Mouse (Mus musculus): ENCODE results near the gene Treml1.

The Treml1 gene

DNA sequence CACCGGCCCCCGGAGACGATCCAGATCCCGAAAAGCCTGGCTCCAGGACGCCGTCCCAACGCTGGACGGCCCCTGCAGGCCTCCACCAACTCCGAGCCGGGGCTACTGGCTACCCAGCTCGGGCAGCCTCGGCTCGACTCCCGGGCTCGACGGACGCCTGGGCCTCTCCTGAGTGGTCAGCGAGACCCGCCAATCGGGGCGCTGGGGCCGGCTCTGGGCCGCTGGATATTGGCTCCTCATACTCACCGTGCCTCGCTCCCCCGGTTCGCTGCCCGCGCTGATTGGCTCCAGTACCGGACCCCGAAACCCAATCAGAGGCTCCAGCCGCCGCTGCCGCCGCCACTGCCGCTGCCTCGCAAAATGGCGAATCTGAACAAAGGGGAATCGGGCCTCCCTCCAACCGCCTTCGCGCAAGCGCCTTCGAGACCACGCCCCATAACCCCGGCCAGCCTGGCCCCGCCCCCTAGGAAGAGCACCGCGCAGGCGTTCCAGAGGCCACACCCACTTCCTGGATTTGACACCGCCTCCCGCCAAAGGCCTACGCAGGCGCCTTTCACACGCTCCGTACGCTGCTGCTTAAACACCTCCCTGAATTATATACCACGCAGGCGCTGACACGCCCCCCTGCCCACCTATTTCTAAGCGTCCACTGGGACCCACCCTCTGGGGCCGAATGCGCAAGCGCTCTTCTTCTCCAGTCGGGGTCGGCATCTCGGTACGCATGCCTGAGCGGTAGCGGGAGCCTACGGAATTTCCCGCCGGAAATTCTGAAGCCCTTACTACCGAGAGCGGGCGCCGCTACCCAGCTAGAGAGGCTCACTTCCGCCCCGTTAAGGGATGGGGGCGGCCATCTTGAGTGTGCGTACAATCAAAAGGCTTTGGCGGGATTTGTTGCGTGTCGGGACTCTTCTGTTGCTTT is 49.9 kb downstream of the Treml1 start, which contains the start of the genes Nfya and Oard1:
Gene Nfya, minus strand, starts transcription at position 527 of the 919 bp plus-strand sequence.
Gene Oard1, plus strand, starts transcription at position 635 of the 919 bp plus-strand sequence.
- peak; percentile 99 for DNase-seq (ENCODE audit: low spot score in 2 of 2)

DNA sequence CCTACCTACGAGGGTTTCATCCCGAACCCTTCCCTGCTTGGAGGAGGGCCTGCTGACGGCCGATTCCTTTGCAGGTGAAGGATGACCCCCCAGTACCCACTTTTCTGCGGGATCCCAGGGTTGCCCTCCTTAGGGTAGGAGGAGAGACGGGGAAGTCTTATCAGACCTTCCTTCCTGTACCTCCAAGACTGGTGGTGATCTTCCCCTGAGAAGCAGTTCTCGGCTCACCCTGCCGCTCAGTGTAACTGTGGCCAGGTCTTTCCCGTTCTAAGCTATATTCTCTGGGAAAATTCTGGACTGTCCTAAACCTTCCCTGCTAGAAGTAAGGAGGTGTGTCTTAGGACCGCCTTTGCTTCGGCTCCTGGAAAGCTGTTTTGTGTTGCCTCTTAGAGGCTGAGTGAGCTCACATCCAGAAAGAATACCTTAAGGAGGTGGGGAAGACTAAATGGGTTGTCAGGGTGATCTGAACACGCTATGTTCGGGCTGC is 50.6 kb downstream of the Treml1 start:
- DNase-seq (ENCODE audit: low spot score in 2 of 2), result no peak

DNA sequence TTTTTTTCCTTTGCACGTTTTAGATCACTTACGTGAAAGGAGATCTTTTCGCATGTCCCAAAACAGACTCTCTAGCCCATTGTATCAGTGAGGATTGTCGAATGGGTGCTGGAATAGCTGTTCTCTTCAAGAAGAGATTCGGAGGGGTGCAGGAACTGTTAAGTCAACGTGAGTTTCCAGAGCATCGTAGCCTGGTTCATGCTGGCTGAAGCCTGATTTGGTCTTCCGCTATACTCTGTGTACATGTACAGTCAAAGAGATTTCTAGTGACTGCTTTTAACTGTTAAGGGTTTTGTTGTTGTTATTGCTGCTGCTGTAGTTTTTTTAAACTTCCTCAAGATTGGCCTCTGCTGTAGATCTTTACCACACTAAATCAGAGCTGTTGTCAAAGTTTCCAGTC is 51.5 kb downstream of the Treml1 start:
- DNase-seq (ENCODE audit: low spot score in 2 of 2), result no peak

DNA sequence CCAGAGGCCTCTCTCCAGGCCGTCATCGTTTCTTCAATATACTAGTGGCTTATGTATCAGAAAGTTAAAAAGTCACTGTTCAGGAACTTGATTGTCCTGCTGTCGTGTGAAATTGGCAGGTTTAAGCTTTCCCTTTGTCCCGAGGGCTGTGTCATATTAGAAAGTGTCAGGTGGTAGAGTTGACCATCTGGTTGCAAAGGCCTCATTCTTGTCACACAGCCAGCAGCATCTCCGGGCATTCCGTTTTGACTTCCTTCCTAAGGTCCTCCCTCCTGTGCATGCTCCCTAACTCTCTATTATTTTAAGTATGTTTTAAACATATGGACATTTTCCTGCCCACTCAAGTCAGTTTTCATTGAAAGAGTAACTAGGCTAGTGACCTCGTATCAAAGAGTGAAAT is 56.3 kb downstream of the Treml1 start:
- DNase-seq (ENCODE audit: low spot score in 2 of 2), result no peak
